Mouse (Mus musculus) megakaryocyte-erythroid progenitor cell, adult 5-6 weeks (primary cell): ENCODE results near the gene Wdfy1. TPM values are rescaled to one million over a fixed set of nuclear protein-coding genes. Genes with fewer than 3 reads are reported as not detected.

Source experiments
- ATAC-seq: replicated peaks from 2 replicates; pipeline ENCODE4 v1.8.0; 2016; ENCODE audit warnings: mild to moderate bottlenecking, inconsistent platforms; ENCODE audit not compliant: severe bottlenecking, poor library complexity, low FRiP score, low TSS enrichment
- total RNA-seq, 2 experiments: library from RNA; stranded (forward) in 1 of 2; stranded (reverse) in 1 of 2; fragments of 200-1000, 215-1000 nt in 1 of 2; fragments of >200 nt in 1 of 2; fragmentation: Nextera tagmentation in 1 of 2; gene quantifications; 2 replicates each; pipeline ENCODE4 v1.2.3; 2014 to 2017

Gene Wdfy1
- 11.6 and 19.0 TPM in 2 replicates for total RNA-seq (2014; fragmentation: Nextera tagmentation)
- total RNA-seq (2017), result 4.1 and 9.3 TPM in 2 replicates

DNA sequence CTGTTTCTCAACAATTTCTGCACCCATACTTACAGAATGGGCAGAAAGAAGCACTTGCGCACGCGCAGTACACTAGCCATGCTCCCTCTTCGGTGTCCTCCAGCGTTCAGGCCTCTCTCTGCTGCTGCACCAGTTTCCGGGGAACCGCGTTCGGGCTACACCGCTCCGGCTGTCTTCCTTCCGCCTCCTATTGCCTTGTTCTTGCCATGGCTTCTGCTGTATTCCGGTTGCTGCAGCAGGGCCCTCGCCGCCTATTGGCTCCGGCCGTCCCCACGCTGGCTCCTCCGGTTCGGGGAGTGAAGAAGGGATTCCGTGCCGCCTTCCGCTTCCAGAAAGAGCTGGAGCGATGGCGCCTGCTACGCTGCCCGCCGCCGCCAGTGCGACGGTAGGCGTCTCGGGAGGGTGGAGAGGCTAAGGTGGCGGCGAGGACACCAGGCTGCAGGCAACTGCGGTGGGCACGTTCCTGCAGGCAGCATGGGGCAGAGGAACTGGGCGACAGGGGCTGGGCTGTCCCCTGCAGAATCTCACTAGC, at the start of gene Wdfy1, which contains the start of gene Mrpl44:
Gene Wdfy1, minus strand, starts transcription at position 217 of the 532 bp plus-strand sequence.
Gene Mrpl44, plus strand, starts transcription at position 92 of the 532 bp plus-strand sequence.
- ATAC-seq, result peak; percentile 99

DNA sequence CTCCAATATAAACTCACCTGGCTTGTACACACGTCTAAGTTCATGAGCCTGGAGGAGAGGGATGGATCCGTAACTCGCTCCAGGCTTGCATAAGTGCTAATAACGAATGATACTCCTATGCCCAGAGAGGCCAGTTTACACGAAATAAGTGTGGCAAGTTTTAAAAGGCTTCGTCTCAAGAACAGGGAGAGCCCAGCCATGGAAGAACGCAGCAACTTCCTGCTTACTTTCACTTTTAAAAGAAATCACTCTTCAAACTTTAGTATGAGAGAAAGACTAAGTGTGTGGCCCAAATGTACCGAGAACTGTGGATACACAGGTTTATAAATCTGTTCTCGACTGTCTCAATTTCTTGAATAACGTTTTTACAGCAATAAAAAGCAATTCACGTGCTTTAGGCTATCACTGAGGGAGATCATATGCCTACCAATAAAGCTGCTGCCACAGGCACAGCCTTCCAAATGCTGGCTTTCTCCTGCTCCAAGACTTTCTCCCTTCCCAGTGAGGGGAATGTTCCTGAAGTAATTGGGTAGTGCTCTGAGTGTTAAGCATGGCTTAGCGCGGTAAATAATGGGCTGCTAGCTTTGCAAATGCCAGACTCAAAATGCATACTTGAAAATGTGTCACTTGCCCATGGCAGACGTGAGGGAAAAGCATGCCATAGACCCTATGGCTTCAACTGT, 48.1 kb upstream of the Wdfy1 start:
- no peak for ATAC-seq

DNA sequence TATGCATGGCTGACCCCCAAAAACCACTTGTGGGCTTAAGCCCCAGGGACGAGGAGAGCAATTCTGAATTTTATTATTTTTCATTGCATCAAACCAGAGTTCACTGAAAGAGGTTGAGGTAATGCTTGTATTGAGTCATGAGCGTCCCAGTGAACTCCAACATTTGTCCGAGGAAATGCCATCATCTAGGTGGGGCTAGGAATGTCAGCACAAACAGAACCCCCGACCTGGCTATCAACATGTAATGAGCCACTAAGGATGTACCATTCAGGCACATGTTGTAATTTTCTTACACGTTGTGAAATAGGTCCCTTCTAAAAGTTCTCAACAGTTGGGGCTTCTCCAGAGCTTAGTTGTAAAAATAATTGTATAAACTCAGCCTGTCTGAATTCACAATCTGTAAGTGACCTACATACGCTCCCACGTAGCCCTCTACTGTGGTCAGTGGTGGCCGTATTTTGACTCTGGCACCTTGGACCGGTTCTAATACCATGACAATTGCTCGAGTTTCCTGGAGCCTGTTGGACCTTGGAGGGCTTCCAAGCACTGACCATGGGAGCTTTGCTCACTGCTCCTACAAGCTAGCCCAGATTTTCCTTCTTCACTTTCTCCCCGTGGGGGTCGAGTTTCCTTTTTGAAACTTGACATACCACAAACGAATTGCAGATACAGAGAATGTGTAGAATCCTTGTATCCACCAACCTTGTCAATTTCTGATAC, 47.0 kb upstream of the Wdfy1 start:
- ATAC-seq, result no peak

DNA sequence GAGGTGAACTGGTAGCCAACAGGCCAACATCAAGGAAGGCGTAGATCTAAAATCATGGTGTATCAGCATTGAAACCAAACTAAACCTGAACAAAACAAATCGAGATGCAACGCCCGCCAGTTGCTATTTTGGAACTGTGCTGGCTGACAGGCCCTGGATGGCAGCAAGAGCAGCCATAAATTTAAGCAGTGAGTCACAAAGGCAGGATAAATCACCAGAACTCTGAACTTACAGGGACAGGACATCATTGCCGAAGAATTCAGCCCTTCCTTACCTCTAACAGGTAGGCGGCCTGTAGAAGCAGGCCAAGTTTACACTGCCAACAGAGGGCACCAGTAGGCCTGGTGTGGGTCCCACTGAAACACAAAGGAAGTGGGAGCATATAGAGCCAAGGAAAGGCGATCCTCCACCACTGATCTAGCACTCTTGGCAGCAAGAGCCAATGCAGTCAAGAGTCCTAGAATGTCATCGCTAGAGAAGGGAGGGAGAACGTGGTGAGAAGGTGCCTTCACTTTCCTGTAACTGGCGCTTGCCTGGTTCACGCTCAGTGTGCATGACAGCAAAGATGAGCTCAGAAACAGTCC, 43.4 kb upstream of the Wdfy1 start:
- no peak for ATAC-seq

DNA sequence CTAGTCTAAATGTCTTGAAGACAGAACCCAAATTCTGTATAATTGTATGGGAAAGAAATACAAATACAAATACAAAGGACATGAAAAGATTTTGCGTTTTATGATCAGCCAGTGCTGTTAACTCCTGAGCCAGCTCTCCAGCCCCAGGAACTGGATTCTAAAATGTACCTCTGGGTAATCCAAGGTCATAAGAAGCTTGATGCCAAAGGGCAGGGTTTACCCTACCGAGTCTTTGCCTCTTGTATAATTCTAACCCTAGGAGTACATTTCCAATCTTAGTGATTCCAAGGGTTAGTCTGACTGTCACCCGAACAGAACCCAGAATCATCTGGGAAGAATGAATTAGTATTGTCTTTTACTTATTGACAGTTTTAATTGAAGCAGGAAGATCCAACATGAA, 39.5 kb upstream of the Wdfy1 start:
- ATAC-seq, result no peak

DNA sequence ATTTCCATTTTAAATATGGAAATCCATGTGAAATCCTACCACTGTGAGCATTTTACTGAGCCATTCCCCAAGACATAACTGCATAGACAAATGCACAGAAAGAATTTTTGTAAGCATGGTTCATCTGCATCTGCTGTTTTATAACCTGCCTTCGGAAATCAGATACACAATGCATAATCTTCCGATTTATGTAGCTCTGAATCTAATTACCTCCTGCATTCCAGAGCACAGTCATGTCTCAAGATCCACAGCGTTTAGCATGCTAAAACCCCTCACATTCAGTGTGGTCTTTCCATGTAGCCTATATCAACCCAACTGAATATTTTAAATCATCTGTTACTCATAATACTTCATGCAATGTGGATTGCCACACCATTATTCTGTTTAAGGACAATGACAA, 33.5 kb upstream of the Wdfy1 start:
- no peak for ATAC-seq

DNA sequence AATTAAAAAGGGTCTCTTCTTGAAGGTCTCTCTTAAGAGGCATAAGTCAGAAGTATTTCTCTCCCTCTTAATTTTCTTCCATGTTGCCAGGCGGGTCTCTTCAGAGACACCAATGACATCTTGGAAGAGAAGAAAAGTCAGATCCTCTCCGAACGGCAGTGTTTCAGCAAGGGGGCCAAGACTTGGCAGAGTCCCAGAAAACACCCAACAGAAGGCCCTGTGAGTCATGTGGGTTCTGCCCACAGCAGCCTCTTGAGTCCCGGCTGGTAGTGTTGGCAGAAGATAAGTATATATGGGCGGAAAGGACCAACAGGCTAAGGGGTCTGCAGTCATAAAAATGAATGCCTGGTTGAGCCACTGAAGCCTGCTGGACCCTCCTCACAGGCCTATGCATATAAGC, 30.9 kb upstream of the Wdfy1 start:
- peak; percentile 86 for ATAC-seq

DNA sequence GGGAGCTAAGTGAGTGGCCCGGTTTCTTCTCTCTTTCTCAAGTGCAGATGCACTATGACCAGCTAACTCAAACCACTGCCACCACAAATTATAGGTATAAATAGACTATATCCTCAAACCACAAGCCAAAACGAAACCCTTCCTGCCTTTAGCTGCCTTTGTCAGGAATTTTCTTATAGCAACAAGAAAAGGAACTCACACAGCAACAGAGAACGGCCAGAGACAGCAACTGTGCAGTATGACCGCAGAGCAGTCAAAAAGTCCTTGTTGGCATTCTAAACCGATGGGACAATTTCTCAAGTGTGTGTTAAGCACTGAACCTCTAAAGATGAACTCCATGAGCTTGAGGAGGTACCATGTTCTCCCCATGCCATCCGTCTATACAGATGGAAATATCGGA, 27.7 kb upstream of the Wdfy1 start:
- no peak for ATAC-seq

DNA sequence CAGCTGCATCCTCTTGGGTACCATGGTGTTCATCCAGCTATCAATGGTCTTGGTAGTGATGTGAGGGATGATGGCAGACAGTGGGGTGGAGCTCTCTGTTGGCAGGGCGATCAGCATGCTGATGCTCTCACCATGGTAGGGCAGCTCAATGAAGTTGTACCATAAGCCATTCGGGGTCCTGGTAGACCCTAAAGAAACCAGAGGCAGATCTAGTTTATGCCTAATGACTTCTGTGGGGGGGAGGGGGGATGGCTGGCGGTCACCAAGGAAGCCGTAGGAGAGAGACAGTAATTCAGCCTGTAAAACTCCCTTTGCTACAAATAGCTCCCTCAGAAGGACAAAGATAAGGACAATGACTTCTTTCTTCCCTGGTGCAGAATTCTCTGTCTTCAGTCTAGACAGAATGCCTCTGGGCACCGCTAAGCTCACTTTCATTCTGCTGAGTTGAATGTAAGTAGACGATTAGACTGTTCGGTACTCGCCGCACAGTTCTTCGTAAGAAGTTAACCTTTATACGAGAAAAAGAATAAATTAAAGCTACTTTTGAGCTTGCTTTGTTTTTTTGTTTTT, 27.0 kb upstream of the Wdfy1 start:
- no peak for ATAC-seq

DNA sequence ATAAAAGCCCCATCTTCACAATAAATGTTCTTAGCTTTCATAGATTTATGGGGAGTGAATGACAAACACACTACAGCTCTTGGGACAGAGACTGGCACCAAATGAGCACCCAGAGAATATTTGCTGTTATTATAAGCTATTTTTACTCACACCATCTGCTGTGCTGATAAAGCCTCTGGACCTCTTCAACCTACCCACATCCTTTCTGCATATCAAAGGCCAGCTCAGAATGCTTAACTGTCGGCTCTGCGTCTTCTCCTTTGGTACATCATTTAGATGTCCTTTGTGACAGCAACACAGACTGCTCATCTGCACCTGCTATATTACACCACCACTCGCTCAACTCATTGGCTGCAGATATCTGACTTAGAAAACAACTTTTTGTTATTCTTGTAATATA, 21.1 kb upstream of the Wdfy1 start:
- peak; percentile 84 for ATAC-seq

DNA sequence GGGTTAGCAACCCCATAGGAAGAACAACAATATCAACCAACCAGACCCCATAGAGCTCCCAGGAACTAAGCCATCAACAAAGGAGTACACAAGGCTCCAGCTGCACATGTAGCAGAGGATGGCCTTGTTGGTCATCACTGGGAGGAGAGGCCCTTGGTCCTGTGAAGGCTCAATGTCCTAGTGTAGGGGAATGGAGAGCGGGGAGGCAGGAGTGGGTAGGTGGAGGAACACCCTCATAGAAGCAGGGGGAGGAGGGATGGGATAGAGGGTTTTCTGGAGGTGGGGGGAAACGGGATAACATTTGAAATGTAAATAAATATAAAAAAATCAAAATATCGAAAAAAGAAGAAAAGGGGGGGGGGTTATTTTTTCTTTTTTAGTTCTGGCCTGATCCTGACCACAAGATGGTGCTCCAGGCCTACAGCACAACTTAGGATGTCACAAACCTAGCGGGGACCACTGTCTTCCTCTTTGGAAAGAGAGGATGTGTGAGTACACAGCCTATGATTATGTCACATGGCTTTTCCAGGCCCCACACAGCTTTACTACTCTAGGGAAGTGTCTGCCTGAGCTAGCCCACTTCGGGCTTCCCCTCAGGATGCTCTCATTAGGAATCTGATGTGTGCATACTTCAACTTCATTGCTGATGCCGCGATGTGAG, 10.5 kb upstream of the Wdfy1 start:
- ATAC-seq, result 0 out of 2 replicates have a peak, but pooled peaks have one; percentile 50

DNA sequence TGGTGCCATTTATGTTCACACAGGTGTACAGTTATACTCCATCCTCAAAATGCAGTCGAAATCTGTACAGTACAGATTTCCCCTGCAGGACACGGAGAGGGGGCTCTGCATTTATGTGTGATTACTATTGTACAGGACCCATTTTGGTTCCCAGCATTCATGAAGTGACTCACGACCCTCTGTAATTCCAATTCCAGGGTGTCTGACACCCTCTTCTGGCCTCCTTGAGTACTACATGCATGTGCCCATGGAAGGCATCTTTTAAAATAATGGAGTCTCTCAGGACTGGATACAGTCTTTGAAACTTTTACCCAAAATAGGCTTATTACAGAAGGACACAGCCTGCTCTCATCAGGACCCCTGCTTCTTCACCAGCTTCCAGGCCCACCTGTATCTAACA, 6.5 kb upstream of the Wdfy1 start:
- peak; percentile 65 for ATAC-seq

DNA sequence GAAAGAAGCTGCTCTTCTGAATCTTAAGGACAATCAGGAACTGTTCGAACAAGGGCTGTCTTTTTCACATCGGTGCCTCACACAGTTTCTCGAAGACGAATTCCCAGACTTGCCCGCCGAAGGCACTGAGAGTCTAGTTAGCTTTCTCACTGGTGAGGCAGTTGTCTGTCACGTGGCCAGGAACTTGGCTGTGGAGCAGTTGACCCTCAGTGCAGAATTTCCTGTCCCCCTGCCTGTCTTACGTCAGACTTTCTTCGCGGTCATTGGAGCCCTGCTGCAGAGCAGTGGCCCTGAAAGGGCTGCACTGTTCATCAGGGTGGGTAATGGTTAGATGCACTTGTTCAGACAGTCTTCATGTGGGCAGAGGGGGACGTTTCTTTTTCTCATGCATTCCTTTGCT, 2.1 kb upstream of the Wdfy1 start:
- ATAC-seq, result no peak

DNA sequence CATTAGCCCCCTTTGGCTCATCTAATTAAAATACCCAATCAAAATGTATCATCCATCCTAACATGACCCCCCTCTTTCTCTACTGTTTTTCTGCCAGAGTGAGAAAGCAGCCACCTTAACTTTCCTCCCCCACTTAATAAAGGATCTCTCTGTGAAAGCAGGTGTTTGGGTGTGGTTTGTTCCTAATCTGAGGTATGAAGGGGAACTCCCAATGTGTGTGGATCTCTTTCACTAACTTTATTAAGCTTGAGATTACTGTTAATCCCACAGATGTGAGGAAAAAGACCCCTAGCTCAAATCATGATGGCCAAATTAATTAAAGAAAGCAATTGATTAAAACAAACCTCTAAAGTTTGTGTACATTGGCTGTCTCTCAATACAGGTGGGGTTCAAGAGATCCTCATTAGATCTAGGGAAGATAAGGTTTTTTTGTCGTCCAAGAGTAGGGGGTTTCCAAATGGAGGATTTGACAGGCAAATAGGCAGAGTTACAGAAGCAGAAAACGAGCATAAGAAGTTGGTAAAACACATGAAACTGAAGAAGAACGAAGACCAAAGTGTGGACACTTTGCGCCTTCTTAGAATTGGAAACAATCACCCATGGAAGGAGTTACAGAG, 1.7 kb downstream of the Wdfy1 start:
- no peak for ATAC-seq

DNA sequence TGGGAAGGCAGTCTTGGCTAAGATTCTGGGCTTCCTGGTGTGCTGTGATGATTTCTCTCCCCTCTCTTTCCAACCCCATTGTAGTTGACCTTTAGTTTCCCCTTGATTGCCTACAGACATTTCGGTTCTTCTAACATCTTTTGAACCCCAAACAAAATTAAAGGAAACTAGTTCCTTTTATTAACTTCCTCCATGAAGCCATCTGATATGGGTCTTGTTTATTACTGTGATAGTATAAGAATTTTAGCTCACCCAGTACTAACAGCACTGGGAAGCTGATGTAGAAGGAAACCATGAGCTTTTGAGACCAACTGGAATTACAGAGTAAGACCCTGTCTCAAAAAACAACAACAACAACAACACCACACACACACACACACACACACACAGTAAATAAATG, 7.7 kb downstream of the Wdfy1 start:
- ATAC-seq, result no peak

DNA sequence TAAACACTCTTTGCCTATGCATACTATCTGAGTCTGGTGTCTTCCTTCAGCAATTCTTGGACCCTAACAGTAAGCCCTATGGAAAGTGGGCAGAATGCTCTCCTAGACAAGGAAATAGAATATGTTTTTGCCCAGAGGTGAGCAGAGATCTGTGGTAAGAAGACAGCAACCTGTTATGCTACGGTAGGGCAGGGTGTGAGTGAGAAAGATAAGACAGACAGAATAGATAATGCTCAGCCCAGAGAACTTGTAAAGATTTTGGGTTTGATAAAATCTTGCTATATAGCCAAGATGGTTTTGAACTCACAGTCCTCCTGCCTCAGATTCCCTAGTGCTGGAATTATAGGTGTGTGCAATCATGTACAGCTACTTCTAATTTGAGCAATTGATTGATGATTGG, 11.5 kb downstream of the Wdfy1 start:
- ATAC-seq, result no peak

DNA sequence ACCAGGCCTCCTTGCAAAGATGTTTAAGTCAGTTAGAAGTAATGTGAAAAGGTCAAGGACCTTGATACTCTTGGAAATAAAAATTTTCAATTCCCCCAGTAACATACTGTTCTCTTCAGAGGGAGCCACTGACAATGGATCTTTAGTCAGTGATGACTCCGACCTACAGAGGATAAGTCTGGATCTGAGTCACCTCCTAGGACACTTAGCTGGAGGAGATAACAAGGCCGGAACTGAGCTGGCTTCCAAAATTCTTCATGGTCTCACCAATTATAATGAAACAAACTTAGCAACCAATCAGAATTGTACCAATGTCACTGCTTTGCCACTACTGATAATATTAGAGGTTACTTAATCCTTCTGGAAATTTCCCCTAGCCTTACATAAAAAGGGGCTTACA, 11.9 kb downstream of the Wdfy1 start:
- no peak for ATAC-seq

DNA sequence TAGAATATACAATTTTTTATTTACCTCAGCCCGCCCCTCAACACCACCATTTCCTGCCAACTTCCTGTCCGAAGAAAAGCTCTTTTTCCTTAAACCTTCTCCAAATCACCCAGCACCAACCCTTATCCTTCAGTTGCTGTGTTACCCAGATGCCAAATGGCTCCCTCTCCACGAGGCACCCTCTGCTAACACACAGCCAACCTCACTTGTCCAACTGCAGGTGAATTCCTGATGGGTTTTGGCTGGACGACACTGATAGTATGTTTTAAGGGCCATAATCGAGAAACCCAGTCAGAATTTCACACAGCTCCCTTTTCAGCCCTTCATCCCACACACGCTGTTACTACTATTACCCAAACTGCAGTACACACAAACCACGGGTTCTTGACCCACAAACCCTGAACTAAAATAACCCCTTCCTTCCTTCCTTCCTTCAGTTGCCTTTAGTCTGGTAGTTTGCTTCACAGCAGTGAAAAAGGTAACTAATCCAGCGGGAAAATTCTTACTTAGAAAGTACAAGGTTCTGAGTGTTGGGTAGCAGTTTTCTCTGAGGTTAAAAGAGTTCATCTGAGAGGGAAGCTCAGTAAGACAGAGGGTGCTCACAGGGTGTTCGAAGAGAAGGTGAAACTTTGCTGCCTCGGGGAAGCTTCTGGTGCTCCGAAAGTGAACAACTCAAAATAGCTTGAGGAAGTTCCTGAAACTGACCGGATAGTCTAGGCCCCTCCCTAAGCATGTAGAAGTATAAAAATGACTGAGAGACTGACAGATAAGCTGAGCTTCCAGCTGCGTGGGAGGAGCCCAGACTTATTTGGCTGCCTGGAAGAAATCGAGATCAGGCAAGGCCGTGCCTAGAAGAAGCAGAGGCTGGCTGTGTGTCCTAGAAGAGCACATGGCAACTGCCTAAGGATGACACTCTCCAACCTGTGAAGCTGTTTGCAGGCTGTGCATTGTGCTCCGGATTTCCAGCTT, 13.4 kb downstream of the Wdfy1 start:
- peak; percentile 58 for ATAC-seq
